Mouse (Mus musculus) heart, adult 9 months (tissue): ENCODE results near the gene Slc10a4.
A peak's percentile ranks its signal among the peaks of the same experiment; 100 is the strongest.
"Not testable (repeated sequence)": the region's sequence is repeated elsewhere in the genome, so short reads cannot be mapped to it uniquely, and the experiment has no call there.

Experiments used
- DNase-seq, 2 experiments: peaks; one replicate each; pipeline ENCODE4 v3.0.0; 2022; ENCODE audit warnings: low spot score in 2 of 2

The Slc10a4 gene

DNA sequence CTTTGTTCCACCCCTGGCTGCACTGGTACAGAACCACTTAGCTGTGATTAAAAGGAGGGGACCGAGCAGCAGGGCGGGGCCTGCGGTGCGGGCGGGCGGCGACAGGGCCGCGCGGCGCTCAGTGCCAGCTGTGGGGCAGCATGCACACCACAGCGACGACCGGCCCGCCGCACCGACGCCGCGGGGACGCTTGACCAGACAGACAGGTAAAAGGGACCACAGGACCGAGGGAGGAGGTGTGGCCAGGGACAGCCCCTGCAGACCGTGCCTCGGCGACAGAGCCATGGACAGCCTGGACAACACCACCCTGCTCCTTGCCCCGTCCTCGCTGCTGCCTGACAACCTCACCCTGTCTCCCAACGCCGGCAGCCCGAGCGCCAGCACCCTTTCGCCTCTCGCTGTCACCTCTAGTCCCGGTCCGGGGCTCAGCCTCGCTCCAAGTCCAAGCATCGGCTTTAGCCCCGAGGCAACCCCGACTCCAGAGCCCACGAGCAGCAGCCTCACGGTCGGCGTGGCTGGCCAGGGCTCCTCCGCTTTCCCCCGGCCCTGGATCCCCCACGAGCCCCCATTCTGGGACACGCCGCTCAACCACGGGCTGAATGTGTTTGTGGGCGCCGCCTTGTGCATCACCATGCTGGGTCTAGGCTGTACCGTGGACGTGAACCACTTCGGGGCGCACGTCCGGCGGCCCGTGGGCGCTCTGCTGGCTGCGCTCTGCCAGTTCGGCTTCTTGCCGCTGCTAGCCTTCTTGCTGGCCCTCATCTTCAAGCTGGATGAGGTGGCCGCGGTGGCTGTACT is at the start of gene Slc10a4:
TSS of gene Slc10a4 (plus strand) at position 100 of the 798 bp plus-strand sequence.
- DNase-seq: no peak

DNA sequence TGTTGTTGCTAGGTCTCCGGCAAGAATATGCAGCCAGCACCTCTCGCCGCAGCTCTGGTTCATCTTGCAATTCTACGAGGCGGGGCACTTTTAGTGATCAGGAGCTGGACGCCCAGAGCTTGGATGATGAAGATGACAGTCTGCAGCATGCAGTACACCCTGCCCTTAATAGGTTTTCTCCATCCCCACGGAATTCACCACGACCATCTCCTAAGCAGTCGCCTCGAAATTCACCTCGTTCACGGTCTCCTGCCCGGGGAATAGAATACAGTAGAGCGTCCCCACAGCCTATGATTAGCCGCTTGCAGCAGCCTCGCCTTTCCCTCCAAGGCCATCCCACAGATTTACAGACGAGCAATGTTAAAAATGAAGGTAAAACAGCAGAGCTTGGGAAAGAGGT is 49.4 kb upstream of the Slc10a4 start:
- no peak for DNase-seq

GRCm38 (mm10) chr5:72960096-72960495 is 46.6 kb upstream of the Slc10a4 start:
- DNase-seq: no peak

GRCm38 (mm10) chr5:72965706-72966105 is 41.0 kb upstream of the Slc10a4 start:
- DNase-seq: no peak

DNA sequence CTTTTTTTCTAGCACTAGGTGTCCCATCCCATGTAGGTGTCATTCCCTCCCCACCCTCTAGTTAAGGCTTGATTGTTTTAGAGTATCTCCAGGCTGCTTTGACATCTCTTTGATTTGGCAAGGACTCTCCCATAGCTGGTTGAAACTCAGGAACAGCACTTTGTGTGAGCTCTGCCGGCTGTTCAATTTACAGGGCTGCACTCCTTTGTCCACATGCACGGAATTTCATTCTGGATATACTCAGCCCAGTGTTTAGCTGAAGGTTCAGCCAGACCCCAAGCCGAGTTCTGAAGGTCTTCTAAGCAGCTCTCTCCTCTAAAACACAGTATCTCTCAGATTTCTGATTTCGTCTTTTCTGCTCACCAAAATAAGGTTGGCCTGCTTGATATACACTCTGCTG is 34.2 kb upstream of the Slc10a4 start:
- DNase-seq: no peak

DNA sequence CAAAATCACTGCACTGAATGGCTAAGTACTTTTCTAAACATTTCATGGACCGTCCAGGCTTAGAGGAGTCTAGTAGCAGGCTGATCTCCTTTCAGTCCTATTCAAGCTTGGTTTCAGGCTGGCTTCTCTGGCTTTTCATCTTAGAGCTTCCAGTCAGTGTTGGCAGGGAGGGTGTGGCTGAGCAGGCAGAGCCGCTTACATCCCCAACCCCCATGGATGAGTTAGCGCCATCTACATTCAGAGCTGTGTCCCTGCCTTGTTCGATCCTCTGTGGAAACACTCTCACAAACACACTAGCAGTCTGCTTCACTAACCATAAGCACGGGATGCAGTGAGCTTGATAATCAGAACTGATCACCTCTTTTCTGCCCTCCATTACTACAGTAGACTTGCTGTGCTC is 33.7 kb upstream of the Slc10a4 start:
- no peak for DNase-seq

DNA sequence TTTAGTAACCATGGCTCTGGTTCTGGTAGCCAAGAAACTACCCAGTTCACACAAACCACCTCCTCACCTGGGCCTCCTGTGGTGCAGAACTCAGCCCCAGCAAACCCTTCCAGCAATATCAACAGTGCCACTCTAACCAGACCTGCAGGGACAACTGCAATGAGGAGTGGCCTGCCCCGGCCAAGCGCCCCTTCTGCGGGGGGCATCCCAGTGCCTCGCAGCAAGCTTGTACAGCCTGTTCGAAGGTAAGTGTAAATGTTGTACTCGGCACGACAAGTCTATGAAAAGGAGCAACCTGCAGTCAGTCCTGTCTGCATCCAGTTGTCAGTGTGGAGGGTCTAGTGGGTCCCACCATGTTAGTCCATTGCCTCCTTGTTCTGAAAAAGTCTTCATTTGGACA is 32.1 kb upstream of the Slc10a4 start, which contains the start of gene Gm10135:
TSS of gene Gm10135 (minus strand) at position 101 of the 400 bp plus-strand sequence.
- DNase-seq: no peak

- DNase-seq: no peak
Observed at GRCm38 (mm10) chr5:72975996-72976395, 30.7 kb upstream of the Slc10a4 start.

- no peak for DNase-seq
Observed at GRCm38 (mm10) chr5:72976539-72976938, 30.1 kb upstream of the Slc10a4 start.

DNA sequence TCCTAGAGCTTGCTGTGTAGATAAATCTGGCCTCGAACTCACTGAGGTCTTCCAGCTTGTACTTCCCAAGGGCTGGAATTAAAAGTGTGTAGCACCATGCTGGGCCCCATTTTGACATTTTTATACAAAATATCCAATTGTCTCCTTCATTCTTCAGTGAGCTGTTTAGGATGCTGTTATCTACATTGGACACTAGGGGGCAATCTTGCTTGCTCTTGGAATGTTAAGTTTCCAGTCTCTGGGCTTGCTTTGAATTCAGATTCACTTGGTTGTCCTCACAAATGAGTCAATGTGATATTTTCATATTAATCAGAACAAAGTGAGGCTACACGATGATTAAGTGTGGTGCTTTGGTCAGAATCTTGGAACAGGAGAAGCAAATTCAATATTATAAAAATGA is 22.6 kb upstream of the Slc10a4 start:
- DNase-seq: peak in 1 of 2 experiments; percentile 29

DNA sequence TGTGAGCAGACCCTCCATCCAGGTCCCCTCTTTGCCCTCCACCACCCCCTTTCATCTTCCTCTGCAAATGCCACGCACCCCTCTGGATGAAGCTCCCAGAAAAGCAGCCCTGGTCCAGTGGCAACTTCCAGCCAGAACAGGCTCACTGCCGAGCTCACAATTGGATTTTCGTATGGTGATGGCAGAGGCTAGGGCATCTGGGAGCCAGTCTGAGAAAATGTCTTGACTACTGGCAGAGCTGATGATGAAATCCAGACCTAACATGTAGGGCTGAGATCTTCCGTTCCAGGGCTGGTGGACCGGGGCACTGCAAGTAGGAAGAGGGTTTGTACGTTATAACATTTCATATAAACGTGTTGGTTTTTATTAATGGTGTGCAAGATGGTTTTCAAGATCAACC is 18.9 kb upstream of the Slc10a4 start:
- DNase-seq: no peak

- DNase-seq: no peak
Observed at GRCm38 (mm10) chr5:72989756-72990155, 16.9 kb upstream of the Slc10a4 start.

DNA sequence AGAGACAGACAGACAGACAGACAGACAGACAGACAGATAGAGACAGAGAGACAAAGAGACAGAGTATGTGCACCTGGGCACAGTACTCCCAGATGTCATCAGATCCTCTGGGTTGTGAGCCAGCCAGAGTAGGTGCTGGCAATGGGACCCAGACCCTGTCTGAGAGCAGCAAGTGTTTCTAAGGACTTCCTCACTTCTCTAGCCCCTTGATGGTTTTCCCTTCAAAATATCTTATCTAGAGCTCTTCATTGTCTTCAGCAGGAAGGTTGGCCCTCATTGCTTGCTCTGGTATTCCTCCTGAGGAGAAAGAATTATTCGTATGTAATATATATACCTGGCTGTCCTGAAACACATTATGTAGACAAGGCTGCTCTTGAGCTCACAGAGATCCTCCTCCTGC is 14.2 kb upstream of the Slc10a4 start:
- no peak for DNase-seq

DNA sequence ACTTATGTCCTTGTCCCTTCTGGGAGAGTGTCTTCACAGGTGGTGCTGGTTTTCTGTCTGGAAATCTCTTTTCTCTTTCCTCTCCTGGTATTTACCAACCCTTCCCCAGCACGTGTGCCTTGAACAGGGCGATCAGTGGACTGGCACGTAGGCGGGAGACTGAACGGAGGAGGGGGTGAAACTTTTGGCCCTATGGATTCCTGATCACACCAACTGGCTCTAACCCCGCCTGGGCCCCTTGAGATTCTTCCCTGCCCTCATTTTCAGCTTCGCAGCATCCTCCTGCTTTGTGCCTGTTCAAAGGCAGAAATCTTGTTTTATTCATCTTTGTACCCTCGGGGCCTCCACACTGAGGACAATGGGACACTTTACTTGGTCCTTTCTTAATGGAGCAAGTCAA is 12.3 kb upstream of the Slc10a4 start:
- no peak for DNase-seq

- no peak for DNase-seq
Observed at GRCm38 (mm10) chr5:72994928-72995327, 11.8 kb upstream of the Slc10a4 start.

- no peak for DNase-seq
Observed at GRCm38 (mm10) chr5:72995379-72995778, 11.3 kb upstream of the Slc10a4 start.

DNA sequence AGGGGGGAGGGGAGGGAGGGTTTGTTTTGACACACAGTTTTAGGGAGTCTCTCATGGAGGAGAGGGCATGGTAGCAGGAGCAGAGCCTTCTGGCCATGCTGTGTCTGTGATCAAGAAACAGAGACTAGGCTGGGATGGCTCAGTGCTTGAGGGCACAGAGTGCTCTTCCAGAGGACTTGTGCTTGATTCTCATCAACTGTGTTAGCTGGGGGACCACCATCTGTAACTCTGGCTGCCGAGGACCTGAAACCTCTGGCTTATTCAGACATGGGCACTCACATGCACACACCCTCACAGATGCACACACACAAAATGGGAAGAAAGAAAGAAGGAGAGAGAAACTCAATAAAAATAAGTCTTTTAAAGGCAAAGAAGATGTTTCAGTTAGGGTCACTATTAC is 8.1 kb upstream of the Slc10a4 start:
- not testable (repeated sequence) for DNase-seq

GRCm38 (mm10) chr5:73004046-73004445 is 2.6 kb upstream of the Slc10a4 start:
- DNase-seq: no peak

DNA sequence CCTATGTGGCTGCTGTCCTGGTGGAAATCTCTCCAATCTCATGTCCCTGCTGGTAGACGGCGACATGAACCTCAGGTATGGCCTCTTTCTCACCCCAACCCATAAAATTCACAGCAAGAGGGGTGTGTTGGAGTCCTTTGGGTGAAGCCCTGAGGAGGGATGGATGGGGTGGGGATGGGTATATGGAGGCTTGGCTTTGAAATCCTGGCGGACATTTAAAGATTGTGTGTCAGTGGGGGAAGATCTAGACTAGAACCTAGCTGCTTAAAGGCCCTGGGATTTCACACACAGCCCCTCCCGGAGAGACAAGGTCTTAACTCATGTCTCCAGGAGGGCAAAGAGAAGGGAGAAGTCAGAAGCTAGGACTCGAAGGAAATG is 888 bp downstream of the Slc10a4 start:
- no peak for DNase-seq

DNA sequence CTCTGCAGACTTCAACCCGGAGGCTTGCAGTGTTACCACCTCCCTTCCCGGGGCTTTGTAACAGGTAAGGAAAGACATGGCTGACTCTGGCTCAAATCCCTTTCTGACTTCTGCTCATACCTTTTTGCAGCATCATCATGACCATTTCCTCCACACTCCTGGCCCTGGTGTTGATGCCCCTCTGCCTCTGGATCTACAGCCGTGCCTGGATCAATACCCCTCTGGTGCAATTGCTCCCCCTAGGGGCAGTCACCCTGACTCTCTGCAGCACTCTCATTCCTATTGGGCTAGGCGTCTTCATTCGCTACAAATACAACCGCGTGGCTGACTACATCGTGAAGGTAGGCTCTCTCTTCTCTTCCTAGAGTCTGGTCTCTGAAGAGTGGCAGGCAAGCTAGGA is 1.5 kb downstream of the Slc10a4 start:
- not testable (repeated sequence) for DNase-seq

- not testable (repeated sequence) for DNase-seq
Observed at GRCm38 (mm10) chr5:73011806-73012205, 5.1 kb downstream of the Slc10a4 start.

DNA sequence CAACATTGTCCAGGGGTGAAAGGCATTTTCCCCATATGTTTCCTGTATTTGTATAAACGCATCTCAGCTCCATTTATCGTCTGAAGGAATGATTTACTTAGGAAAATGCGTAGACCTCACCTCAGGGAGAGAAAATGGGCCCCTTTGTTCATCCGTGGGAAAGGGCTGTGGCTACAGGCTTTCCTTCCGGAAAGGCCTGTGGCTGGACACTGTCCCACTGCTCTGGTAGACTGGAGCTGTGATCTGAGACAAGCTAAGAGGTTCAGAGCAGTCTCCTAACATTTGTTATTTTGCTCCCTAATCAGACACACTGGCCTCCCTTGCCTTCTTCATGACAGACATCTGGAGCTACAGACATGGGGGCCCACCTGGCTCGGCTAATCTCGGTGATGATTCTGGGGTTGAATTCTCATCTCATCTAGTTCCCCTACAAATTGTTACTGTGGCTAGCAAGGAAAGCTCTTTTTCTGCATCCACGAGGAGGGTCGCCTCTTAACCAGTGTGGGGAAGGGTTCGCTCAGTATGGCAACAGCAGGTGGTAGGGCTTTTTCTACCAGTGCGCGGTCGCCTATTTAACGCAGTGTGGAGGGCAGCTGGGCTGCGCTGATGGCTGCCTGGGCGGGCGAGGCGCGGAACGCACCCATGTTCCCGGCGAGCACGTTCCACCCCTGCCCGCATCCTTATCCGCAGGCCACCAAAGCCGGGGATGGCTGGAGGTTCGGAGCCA is 6.4 kb downstream of the Slc10a4 start:
- DNase-seq: not testable (repeated sequence)
